Mouse (Mus musculus) neural tube, embryonic 10.5 days (tissue): ENCODE data around the gene Mmd.
"Not testable (repeated sequence)": the region's sequence is repeated elsewhere in the genome, so short reads cannot be mapped to it uniquely, and the experiment has no call there.

Experiments
- DNase-seq: peaks from one replicate; pipeline ENCODE4 v3.0.0-alpha.2; 2017; ENCODE audit warnings: low spot score; ENCODE audit errors: extremely low spot score

Gene Mmd

DNA sequence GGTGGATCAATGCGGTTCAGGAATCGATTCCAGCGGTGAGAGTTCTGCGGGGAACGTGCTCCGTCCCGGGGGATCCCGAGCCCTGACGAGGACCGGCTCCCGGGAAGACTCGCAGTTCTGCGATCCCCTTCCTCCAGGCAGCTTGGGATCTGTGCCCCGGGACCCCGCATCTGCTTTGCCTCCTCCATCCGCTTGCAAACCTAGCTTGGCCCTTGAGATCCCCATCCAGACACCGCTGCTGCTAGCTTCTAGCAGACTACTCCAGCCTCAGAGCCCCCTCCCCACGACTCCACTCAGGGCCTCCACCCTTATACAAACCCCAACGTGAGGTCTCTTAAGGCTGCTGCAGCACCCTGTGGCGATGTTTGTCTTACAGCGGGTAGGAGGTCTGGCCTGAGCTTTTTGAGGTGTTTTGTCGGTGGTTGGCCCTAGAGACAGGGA lies 465 bp downstream of the Mmd start:
- DNase-seq, result no peak

DNA sequence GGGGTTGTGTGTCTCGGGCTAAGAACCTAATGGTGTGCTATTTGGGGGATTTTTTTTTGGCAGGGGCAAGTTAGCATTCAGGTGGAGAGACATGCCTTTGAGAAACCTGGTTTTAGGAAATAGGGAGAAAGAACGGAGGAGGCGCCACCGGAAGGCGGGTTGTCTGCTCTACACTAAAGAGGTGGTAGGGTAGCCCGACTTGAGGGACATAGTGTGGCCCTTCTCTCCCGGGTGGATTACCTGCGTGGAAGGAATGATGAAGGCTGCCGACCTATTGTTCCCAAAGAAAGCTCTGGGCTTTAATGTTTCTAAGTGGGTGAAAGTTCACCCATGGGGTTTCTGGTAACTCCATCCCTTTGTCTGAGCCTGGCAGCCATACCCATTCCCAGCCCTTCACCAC lies 933 bp downstream of the Mmd start:
- DNase-seq, result no peak

DNA sequence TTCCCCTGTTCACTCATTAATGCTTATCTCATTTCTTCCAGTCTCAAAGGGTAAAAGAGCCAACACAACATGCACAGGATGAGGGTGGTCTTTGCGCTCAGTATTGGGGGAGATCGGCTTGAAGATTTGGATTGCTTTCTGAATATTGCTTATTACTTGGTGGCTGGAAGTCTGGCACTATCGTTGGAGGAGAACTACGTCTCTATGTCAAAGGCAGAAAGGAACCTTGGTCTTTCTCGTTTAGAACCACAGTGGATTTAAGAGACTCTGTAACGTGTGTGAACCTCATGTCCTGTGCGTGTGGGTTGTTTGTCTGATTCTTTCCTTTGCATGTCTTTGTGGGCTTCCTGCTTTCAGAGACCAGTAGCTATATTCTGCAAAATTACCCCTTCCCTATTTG lies 1.5 kb downstream of the Mmd start:
- no peak for DNase-seq

DNA sequence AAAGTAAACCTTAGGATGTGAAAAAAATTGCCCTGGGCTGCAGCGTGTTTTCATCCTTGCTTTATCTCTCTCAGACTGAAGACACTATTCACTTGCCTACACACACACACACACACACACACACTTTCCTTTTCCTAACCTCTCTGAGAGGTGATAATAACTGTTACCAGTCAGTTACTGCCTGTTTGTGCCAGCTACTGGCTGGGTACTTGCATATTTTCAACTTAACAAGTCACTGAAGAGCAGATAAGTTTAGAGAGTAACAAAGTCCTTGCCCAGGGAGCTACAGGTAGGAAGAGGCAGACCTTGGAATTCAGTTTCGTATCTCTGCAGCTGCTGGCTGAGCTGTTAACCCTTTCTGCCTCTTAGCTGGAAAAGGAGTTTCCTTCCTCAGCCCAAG lies 2.7 kb downstream of the Mmd start:
- no peak for DNase-seq

DNA sequence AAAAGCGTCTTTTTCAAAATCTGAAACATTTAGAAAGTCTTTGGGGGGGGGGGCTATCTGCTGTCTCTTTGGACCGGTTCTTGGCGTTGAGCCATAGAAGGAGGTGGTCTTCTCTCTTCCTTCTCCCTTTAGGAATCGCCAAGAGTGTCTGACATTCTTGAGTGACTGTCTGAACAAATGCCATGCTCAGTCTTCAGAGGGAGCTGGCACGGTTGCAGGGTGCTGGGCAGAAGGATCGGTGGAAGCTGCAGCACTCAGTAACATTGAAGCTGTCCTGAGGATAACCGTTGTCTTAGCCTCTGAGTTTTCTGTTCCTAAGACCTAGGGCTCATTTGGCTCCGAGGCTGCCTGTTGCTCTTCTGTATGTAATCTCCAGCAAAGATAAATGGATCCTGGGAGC lies 3.1 kb downstream of the Mmd start:
- DNase-seq, result no peak

DNA sequence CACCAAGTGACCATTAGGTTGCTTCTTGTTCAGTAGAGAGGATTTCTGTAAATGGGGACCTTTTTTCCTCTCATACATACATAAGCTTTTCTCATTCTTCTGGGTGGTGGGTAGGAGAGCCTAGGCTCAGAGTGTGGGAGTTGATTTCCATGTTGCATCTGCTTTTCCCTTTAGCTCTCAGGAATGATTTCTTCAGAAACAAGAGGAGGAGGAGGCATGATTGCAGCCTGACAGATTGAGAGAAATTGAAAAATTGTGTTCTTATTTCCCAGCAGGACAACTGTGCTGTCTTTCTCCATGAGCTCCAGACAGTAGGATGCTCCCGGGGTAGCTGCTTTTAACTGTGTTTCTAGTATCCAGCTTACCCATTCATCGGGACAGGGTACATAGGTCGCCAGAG lies 5.3 kb downstream of the Mmd start:
- no peak for DNase-seq

DNA sequence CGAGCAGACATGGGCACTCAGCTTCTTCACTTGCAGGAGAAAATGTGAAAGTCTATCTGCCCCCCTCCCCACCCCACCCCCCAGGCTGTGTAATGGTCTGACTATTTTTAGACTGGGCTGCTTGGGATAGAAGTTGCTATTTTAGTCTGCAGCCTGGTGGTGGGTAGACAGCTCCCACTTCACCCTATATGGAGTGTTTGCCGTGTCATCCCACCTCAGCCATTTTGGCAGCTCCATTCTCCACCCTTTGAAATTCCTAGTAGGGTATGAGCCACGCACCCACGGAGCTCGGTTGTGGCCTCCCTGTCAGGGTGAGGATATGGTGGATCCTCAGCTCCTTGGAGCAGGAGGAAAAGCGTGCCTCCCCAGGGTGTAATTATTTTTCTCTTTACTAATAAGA lies 6.4 kb downstream of the Mmd start:
- DNase-seq, result no peak

DNA sequence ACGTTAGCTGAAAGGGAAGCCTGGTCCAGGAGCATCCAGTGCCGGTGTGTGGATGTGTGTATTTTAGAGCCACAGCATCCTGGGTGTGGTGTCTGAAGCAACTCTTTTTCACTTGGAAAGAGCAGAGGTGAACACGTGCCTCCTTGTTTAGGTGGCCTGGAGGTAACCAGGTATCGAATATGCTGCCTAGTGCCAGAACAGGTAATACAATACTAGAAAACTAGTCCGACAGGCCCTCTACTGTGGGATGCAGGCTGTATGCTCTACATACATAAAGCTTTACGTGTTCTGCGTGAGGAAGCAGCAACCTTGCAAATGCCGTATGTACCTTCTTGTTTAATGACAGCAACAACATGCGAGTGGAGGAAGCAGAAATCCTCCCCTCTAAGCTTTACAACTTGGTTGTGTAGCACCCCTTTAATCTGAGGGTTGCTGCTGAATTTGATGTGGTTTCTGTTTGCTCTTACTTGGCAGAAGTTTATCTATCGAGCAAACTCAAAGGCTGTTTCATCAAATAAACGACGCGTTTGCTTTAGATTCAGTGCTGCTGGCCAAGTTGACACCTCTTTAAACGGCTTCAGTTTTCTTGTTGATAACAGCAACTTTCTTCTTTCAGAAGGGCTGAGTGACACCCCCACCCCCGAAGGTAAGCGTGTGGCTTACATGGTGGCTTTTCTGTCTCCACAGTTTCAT lies 7.7 kb downstream of the Mmd start:
- DNase-seq, result no peak

DNA sequence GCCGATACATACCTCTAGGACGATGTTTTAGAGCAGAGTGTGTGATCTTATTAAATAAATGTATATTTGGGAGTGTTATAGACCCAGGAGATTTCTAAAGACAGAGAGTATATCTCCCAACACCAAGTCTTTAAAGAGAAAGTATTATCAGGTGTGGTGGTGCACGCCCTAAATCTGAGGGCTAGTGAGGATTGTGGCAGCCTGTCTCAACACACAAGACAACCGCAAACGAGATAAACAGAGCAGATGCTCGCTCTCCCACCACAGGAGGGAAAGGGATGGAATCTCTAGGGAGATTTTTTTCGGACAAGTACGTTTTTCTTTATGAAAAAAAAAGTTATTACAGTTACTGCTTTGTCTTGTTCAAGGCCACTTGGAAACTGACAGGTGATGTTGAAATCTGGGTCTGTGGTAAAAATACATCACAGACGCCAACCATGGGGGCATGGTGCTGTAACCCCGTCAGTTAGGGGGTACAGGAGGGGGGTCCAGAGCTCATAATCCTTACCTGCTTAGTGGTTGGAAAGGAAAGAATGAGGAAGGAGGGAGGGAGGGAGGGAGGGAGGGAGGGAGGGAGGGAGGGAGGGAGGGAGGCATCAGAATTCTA lies 9.2 kb downstream of the Mmd start:
- DNase-seq, result no peak

DNA sequence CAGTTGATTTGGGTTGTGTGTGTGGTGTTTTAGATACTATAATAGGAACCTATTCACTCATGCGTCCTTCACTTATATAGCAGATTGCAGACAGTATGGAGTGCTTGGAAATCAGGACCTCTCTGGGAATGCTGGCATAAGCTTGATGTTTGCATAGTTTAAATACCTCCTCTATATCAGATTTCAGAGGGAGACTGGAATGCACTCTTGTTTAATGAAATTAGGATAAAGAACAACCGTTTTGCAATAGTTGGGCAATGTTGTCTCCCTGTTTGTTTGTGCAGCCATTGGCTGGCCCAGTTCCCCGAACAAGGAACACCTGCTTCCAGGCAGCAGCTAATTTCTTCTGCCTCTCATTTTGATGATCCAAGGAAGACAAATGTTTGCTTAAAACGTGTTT lies 9.8 kb downstream of the Mmd start:
- DNase-seq, result no peak

DNA sequence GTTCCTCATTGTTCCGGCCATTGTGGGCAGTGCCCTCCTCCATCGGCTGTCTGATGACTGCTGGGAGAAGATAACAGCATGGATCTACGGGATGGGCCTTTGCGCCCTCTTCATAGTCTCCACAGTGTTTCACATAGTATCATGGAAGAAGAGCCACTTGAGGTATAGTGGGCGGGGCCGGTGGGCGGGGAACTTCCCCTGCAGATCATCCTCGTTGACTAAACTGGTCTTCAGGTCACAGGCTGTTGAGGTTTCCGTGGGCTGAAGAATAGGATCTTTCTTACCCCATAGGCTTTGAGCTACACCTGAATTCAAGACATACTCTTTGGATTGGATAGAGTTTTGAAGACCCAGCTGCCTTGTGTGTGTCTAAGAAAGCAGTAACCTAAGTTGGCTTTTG lies 10.6 kb downstream of the Mmd start:
- DNase-seq, result no peak

DNA sequence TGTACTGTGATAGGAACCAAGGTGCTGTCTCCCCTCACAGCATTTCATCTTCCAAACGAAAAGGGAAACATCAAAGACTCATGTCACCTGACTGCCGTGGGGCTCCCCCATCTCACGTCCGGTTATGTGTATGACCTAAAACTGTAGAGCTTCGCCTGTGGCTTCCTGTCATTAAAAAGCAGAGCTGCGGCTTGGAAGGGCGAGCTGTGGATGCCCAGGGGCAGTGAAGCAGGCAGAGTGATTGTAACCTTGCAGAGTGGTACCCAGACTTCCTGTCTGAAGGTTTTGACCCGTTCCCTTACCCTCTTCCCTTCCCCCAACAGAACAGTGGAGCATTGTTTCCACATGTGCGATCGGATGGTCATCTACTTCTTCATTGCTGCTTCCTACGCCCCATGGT lies 14.9 kb downstream of the Mmd start:
- DNase-seq, result no peak

DNA sequence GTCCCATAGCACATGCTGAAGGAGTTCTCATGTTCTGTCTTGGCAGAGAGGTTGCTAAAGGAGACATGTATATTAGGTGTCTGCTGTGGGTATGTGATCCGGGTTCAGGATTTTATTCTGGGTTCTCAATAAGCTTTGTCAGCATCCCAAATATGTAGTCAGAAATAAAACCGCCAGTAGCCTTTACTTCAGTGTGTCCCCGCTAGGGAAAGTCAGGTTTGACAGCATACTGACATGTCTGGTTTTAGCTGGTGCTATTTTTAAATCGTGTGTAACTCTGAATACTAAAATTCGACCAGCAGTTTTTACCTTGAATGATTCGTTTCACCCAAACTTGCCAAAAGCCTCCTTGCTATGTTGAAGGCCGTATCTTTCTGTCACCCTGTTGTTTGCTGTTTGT lies 16.3 kb downstream of the Mmd start:
- DNase-seq, result no peak

DNA sequence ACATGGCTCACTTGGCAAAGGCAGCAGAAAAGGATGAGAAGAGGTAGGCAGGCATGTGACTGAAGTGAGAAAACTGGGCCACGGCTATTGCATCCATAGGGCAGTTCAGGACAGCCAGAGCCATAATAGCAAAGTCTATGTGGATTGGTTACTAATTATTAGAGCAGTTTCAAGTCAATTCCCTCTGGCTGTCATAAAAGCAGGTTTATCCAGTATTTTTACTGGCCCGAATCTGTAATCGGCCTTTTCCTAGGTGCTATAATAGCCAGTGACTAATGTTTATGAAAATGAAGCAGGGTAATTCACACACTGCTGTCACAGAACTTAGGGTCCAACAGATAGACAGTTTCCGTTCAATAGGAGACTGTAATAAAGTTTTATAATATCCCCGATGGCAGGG lies 19.7 kb downstream of the Mmd start:
- DNase-seq, result no peak

DNA sequence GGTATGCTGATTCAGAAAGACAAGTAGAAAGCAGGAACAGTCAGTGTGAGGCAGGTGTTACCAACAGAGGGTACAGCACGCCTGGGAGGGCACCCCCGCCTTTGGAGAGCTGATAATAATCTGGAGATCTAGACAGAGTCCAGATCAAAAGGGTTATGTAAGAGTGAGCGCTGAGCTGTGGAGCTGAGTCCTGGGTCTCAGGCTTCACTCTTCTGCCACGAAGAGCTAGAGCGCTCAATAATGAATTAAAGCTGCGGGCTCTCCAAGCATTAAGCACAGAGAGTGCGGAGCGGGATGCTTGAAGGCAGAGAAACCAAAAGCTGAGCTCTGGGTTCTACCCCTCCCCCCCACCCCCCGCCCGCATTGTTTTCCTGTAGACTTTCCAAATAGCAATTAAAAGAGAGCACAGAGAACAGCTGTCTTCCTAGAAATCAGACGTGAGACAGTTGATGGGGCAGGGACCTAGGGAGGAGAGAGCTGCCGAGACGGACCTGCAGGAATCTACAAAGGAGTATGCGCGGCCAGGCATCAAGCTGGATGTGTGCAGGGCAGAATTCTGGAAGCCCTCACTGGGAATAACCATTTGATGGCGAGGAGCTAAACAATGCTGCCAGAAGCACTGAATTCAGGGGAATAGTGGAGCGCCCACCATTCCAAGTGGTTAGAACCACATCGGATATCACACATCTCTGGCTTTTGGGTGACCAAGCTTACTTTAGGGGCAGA lies 20.3 kb downstream of the Mmd start:
- no peak for DNase-seq

DNA sequence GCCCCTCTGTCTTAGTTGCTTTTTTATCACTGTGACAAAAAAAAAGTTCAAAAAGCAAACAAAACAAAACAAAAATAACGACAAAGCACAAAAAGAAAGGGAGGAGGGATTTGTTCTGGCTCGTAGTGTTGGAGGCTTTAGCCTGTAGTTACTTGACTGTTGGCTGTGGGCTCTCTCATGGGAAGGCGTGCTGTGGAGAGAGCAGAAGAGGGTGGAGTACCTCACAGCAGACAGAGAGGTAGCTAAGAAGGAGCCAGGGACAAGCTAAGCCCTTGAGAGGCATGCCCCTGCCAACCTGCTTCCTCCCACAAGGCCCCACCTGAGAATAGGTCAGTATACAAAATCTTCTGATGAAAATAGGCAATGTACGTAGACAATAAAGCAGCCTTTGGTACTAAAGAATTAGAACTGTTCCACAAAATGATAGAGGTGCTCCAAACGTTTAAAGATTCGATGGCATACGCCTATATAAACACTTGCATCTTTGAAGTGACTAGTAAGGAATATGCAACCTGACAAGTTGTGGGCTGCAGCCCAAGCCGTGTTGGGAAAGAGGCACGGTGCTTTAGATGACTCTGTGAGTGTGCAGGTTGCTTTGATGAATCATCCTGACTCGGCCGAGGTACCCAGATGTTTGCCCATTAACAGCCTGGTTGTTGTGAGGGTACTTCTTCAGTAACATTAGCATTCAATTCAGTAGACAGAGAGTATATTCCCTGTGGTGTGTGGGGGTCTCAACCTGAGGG lies 21.0 kb downstream of the Mmd start:
- no peak for DNase-seq

DNA sequence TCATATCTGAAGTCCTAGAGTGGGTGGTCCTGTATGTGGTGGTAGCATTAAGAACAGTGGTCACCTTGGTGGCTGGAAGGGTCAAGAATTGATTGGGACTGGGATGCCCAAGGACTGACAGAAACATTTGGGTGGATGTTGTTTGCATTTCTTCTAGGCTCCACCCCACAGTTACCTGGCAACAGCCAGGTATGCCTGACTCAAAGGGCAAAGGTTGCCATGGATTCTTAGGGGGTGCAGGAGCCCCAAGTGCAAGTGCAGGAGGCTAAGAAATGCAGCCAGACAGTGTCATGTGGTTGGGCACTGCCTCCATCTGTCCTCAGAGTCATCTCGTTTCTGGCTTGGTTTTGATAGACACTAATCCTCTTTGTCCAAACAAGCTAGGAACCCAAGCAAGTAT lies 24.9 kb downstream of the Mmd start:
- no peak for DNase-seq

DNA sequence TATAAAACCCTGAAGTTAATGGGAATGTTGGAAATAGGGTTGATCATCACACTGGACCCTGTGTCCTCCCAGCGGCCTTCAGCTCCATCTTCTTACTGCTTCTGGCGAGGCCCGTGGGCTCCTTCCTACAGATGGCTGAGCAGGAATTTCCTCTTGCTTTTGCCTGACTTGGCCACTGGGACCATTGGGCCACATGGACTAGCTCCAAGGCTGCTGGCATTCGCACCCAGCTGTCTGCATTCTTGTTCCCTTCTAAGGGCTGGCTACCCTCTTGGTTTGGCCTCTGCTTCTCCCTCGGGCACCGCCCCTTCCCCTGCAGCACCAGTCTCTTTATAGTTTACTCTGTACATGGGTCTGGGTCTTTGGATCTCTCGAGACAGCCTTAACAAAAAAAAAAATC lies 26.4 kb downstream of the Mmd start:
- DNase-seq, result no peak

DNA sequence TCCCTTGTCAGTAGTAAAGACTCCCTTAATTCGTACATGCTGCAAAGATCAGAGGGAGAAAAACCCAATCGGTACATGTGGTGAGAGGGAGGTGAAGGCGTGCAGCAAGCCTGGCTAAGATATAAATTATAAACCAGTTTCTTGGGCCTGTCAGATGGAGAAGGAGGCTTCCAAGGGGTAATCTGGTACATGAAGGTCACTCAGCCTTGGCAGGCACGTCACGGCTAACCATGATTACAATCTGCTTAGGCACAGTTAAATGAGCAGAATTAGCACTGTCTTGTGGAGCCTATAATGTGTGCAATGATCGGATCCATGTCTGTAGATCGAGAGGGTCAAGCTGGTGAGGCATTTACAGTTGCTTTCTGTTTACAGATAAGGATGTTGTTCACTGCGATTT lies 26.9 kb downstream of the Mmd start:
- no peak for DNase-seq

DNA sequence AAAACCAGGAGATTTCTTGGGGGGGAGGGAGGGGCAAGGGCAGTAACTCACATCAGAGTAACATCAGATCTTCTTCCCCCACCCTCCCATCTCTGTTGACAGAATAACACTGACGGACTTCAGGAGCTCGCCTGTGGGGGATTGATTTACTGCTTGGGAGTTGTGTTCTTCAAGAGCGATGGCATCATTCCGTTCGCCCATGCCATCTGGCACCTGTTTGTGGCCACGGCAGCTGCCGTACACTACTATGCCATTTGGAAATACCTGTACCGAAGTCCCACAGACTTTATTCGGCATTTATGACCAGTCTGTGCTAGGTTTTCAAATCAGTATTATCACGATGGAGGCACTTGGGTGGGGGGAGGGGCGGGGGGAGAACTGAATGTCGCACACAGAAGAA lies 27.3 kb downstream of the Mmd start:
- DNase-seq, result no peak

DNA sequence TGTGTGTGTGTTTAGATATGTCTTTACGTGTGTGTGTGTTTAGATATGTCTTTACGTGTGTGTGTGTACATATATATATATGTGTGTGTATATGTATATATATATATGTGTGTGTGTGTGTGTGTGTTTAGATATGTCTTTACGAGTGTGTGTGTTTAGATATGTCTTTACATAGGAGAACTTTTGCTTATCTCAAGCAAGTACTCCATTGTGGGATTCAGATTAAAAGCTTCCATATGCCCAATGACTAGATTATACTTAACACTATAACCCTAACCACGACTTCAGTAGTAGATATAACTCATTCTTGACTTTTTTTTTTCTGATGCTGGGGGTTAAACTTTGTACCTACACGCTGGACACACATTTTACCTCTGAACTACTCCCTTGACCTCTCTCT lies 30.8 kb downstream of the Mmd start:
- no peak for DNase-seq

DNA sequence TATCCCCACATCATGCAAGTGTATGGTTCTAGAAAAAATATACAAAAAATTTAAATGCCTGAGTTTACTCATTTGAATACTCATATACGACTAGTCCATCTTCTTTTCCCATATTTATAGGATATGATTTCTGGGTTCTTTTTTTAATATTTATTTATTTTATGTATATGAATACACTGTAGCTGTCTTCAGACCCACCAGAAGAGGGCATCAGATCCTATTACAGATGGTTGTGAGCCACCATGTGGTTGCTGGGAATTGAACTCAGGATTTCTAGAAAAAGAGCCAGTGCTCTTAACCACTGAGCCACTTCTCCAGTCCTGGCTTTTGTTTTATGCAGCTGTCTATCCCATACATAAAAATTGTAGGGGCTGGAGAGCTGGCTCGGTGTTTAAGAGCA lies 32.7 kb downstream of the Mmd start:
- not testable (repeated sequence) for DNase-seq
